Mouse (Mus musculus): ENCODE measurements around the gene Gm10354.
"Not testable (repeated sequence)": the region's sequence is repeated elsewhere in the genome, so short reads cannot be mapped to it uniquely, and the experiment has no call there.

Gene Gm10354

DNA sequence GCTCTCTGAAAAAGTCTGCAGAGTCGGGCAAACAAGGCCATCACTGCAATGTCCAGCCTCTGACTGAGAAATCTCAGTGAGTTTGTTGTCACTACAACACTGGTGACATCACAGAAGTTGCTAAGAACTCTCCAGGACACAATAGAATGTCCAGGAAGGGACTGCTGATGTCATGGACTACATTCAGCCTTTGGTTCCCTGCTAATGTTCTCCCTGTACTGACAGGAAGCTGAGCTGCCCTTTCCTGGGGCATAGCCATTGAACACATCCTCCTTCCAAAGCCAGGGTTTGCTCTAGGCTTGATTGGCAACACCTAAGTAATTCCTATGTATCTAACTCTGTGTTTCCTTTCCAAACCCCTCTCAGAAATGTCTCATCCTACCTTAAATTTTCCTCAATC is at the start of gene Gm10354:
Gm10354 (minus strand) TSS at position 101 of the 400 bp plus-strand sequence.
- not testable (repeated sequence) for DNase-seq

DNA sequence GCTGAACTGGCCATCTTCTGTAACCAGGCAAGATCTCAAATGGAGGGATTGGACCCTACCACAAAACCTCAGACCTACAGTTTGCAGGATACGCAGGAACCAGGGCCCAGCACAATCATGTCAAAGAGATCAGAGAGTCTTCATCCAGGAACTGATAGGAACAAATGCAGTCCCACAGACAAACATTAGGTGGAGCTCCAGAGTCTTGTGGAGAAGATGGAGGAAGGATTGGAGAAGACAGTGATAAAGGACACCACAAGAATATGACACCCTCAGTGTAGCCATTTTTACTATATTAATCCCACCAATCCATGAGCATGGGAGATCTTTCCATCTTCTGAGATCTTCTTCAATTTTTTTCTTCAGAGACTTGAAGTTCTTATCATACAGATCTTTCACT is 45.6 kb upstream of the Gm10354 start:
- peak in 1 of 2 experiments; percentile 3 for DNase-seq

DNA sequence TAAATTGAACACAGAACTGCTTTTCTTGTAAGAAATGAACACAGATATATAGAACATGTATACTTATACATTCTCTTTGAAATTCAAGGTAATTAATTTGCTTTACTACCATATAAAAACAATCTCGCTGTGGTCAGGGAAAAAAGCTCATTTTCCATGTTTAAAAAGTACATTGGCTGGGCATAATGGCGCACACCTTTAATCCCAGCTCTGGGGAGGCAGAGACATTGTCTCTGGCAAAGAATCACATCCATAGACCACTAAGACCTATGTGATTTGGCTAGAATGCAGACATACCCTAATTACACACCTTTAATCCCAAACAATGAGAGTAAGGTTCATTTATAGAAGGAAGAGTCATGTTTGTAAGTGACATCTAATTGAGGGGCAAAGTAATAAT is 41.3 kb upstream of the Gm10354 start:
- not testable (repeated sequence) for DNase-seq

DNA sequence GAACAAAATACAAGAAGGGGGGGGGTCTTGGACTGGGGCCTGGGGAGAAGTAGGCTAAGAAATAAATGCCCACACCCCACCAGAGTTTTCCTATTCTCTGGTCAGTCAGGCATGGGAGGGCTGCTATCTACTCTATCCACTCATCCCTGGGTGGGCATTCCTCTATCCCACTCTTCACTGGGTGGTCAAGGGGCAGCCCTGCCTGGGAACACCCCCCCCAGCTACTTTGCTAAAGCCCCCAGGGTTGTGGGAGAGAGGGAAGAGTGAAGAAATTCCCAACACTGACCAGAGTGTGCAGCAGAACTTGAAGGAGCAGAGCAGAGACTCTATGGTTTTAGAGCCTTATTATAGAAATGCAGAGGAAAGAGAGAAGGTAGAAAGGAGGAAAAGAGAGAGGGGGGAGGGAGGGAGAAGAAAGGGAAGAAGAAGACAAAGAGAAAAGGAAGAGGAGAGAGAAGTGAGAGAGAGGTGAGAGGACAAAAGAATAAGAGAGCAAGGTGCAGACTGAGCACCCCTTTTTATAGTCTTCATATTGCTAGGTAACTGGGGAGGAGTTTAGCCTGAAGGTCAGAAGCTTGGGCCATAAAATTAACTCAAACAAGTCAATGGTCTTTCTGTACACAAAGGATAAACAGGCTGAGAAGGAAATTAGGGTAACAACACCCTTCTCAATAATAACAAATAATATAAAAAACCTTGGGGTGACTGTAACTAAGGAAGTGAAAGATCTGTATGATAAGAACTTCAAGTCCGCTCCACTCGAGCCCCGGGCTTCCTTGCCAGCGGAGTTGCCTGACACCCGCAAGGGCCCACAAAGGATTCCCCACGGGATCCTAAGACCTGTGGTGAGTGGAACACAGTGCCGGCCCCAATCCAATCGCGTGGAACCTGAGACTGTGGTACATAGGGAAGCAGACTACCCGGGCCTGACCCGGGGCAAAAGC is 32.2 kb upstream of the Gm10354 start:
- not testable (repeated sequence) for DNase-seq

DNA sequence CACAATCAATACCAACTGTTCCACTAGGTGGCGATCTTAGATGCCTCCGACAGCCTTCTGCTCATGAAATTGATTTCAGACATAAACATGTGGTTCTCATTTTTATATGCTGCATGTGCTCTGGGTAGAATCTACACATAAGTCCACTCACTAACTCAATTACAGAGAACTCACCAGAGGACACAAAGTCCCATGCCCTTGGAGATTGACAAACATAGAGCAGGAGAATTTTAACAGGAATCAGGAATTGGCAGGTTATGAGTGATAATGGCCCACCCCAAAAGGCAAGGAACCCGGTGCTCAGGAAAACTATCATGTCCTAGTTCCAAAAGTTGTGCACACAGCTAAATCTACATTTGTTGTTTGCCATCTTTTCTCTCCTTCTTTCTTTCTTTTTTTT is 28.2 kb upstream of the Gm10354 start:
- not testable (repeated sequence) for DNase-seq

DNA sequence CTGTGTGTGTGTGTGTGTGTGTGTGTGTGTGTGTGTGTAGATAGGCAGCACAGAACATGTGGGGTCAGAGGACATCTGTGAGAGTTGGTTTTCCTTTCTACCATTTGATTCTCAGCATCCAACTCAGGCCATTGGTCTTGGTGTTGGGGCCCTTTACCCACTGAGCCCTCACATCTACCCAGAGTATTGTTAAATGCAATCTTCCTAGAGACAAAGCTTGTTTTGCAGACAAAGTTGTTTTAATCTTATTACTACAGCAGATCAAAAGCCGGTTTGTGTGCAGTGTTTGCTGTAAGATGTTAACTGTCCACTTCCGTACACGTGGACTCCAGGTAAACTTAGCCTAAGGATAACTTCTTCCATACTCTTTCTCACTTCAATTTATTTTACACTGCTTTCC is 27.6 kb upstream of the Gm10354 start:
- not testable (repeated sequence) for DNase-seq

DNA sequence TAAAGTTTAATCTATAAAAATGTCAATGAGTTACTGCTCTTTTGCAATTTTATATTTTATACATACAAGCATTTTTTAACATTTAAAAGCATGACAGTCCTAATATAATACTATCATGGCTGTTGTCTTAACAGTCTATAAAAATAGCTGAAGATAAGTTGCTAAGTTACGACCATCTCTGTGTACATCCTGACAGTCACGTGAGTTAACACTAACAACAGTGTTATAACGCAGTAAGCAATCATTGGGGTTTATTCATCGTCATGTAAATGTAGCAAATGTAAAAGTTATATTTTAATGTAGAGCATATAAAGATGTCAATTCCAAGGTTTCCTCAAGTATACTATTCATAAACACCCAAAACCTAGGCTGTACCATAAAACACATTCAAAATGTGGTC is 26.8 kb upstream of the Gm10354 start:
- not testable (repeated sequence) for DNase-seq

DNA sequence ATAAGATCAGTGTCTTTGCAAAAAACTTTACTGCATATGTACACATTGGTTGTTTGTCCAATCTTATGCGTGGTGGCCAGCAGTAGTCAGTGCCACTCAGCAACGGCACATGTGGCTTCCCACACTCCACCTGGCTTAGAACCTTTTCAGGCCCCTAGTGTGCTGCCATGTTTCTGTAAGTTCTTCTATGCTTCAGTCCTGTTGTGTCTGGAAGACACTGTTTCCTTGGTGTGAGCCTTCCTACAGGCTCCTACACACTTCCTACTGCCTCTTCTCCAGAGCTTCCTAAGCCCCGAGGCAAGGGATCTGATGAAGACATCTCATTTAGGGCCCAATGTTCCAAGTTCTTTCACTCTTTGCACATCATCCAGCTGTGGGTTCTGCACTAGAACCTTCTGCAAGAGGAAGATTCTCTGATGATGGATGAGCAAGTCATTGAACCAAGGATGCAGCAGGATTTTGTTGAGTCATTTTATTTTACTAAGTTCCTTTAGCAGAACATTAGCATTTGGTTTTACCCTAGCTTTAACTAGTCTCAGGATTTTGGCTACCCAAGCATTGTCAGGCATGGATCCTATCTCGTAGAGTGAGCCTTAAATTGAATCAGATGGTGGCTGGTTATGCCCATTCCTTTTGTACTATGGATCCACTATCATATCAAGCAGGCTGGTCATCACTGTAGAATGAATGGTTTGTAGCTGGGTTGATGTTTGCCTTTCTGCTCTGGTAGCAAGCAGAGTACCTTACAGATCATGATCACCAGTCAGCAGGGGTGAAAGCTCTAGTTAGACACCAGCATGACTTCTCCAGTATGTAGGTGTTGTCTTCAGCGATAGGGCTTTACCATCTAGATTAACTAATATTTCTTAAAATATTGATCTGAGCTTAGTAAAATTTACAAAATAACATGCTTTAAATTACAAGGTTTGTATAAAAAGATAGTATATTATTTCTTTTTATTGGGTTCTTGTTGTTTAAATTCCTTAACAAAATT is 26.1 kb upstream of the Gm10354 start:
- not testable (repeated sequence) for DNase-seq

DNA sequence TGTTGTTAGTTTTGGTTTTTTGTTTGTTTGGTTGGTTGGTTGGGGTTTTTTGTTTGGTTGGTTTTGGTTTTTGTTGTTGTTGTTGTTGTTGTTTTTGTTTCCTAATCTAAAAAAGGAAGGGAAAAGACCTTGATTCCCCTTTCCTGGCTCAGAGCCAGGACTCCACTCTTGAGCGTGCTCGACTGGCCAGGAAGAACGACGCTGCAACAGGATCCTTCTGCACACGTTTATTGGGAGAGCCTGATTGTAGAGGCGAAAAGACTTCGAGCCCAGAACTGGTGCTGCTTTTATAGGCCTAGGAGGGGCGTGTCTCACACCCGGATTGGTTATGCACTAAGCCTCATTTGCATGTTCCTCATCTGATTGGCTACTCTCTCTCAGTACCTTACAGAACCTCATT is 19.3 kb upstream of the Gm10354 start:
- DNase-seq: not testable (repeated sequence)

DNA sequence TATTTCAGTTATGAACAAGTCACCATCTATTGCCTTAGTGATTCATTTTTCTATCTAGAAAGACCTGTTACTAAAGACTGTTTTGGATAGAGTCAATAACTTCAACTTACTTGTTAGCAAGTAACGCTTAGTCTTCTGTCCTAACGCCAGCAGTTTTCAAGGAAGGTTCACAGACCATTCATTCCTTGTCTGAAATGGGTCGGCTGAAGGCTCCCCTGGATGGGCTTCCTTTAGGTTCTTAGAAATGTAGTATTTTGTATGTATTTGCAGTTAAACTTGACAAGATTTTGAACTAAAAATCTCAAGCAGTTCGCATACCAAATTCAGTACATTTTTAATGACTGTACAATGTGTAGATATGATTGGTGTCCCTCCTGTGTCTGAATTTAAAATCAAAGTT is 18.8 kb upstream of the Gm10354 start:
- DNase-seq: not testable (repeated sequence)

DNA sequence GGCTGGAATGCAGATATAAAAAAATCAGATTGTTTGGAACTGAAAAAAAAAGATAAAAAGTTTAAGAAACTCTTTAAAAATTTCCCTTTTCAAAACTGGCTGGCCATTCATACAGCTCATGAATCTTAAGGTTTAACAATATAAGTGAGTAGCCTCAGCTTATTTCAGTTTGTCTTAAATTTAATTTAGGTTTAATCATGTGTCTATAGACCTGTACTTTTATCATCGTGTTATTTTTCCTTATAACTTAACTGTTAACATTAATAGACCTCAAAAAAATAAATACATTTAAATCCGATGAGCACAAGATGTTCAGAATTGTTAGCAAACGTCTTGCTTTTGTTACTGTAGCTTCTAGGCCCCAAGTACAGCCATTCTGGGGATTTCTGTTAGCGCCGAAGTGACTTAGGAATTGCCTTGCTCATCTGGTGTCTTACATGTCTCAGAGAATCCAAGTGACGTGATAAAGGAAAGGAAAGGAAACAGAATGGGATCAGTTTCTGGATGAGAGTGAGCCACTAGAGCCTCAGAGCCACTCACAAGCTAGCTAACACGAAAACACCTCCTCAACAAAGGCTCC is 18.0 kb upstream of the Gm10354 start:
- not testable (repeated sequence) for DNase-seq

DNA sequence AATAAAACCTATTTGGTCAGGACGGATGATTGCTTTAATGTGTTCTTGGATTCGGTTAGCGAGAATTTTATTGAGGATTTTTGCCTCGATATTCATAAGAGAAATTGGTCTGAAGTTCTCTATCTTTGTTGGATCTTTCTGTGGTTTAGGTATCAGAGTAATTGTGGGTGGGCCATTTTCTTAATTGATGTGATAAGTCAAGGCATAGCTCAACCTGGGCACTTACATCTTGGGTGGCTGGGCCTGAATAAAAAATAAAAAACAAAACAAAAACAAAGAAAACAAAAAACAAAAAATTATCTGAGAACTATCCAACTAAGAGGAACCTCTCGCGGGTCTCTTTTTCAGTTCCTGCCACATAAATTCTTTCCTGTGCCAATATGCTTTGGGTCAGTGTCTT is 15.4 kb upstream of the Gm10354 start:
- not testable (repeated sequence) for DNase-seq

DNA sequence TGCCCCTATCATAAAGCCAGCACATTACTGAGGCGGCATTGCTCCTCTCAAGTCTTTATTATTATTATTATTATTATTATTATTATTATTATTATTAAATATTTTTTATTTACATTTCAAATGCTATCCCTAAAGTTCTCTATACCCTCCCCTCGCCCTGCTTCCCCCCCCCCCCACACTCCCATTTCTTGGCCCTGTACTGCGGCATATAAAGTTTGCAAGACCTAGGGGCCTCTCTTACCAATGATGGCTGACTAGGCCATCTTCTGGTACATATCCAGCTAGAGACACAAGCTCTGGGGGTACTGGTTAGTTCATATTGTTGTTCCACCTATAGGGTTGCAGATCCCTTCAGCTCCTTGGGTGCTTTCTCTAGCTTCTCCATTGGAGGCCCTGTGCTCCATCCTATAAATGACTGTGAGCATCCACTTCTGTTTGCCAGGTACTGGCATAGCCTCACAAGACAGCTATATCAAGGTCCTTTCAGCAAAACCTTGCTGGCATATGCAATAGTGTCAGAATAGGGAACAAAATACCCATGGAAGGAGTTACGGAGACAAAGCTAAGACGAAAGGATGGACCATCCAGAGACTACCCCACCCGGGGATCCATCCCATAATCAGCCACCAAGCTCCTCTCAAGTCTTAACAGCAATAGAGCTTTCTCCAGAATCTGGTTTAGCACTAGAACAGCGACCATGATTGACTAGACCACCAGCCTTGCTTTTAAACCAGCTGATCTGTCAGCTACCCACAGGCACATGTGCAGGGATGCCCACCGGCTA is 11.8 kb upstream of the Gm10354 start:
- not testable (repeated sequence) for DNase-seq

DNA sequence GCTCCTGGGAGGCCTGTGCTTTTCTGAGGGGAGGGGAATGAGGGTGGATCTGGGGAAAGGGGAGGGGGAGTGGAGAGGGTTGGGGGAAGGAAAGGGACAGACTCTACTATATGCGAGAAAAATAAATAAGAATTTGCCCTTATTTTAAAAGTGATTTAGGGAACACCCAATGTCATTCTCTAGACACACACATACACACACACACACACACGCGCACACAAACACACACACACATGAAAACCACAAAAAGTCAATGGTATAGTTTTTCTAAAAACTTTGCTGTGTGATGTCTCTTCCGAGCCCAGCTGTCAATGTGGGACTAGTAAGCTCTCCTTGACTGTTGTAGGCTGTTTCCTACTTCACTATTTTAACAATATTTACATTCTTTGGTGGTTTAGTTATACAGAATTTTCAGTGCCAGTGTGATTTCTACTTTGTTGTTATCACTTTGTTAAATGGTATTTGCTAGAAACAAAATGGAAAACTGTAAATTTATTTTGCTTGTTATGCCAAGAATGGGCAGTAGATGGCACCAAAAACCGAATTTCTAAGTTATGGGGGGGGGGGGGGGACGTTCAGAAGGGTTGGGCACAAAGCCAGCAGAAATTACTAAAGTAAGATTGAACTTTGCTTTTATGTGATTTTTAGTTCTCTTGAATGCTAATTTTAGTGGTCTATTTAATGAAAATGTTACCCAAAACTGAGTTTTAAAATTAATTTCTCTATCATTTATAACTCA is 8.1 kb upstream of the Gm10354 start:
- not testable (repeated sequence) for DNase-seq

DNA sequence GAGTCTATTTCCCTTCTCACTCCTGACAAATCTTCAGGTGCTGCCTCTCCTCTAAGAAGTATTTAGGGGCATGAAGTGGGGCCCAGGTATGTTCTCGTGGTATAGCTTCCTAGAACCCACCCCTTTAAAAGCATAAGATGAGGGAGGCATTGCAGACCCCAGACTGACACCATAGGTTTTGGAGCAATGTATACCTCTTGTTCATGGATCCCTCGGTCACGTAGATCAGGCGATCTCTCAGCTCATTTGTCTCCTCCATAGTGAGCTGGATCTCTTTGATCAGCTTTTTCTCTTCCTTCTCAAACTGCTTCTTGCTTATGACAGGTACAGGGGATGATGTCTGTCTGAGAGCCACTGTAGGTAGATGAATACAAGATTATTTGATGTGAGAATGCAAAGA is 1.4 kb downstream of the Gm10354 start:
- DNase-seq: not testable (repeated sequence)

DNA sequence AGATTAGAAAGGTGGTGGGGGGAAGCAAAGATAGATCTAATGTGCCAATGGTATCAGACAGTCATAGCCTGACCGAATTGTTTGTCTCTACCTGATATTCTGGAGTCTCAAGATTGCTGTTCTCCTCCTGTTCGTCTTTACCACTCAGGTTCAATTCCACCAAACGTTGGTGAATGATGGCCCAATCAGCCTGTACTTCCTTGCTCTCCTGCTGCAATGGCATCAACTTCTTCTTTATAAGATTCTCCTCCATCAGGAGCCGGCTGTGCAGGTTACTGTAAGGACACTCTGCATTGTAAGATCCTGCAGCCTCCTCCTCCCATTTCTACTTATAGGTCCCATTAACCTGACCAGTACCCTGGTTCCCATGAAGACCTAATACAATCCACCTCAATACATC is 3.4 kb downstream of the Gm10354 start:
- DNase-seq: not testable (repeated sequence)

DNA sequence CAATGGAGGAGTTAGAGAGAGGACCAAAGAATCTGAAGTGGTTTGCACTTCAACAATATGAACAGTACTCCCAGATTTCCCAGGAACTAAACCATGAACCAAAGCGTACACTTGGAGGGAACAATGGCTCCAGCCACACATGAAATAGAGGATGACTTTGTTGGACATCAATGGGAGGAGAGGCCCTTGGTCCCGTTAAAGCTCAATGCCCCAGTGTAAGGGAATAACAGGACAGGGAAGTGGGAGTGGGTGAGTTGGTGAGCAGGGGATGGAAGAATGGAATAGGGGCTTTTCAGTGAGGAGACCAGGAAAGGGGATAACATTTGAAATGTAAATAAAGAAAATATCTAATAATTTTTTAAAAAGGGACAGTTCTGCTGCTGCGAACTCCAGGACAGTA is 5.9 kb downstream of the Gm10354 start:
- not testable (repeated sequence) for DNase-seq

DNA sequence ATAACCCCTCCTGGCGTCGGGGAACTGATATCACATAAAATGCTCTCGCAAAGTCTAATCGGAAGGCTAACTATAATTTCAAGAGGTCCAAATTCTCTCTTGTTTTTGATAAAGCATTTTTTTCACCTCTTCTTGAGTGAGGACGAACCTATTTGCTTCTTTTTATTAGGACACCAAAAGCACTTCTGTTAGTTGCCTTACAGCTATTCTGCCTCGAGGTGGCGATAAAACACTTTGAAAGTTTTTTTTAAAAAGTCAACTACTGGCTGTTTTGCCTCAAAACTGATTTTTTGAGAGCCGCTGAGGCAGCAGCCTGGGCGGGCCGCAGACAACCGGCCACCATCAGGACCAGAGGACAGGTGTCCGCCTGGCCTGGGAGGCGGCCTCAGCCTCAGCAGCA is 14.9 kb downstream of the Gm10354 start:
- not testable (repeated sequence) for DNase-seq

DNA sequence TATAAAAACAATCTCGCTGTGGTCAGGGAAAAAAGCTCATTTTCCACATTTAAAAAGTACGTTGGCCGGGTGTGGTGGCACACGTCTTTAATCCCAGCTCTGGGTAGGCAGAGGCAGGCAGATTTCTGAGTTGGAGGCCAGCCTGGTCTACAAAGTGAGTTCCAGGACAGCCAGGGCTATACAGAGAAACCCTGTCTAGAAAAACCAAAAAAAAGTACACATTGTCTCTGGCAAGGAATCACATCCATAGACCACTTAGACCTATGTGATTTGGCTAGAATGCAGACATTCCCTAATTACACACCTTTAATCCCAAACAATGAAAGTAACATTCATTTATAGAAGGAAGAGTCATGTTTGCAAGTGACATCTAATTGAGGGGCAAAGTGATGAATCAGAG is 17.2 kb downstream of the Gm10354 start:
- not testable (repeated sequence) for DNase-seq

DNA sequence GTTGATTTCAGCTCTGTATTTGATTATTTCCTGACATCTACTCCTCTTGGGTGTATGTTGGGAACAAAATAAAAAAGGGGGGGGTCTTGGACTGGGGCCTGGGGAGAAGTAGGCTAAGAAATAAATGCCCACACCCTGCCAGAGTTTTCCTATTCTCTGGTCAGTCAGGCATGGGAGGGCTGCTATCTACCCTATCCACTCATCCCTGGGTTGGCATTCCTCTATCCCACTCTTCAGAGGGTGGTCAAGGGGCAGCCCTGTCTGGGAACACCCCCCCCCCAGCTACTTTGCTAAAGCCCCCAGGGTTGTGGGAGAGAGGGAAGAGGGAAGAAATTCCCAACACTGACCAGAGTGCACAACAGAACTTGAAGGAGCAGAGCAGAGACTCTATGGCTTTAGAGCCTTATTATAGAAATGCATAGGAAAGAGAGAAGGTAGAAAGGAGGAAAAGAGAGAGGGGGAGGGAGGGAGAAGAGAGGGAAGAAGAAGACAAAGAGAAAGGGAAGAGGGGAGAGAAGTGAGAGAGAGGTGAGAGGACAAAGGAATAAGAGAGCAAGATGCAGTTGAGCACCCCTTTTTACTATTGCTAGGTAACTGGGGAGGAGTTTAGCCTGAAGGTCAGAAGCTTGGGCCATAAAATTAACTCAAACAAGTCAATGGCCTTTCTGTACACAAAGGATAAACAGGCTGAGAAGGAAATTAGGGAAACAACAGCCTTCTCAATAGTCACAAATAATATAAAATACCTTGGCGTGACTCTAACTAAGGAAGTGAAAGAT is 22.6 kb downstream of the Gm10354 start:
- not testable (repeated sequence) for DNase-seq
